Mouse (Mus musculus): ENCODE data around the gene Cbx7. TPM values are rescaled to one million over a fixed set of nuclear protein-coding genes. Genes with fewer than 3 reads are reported as not detected.

Gene Cbx7
- polyA plus RNA-seq, 1 experiment from 2014 or later = 1.5 TPM

- no peak for ATAC-seq (ENCODE audit: extremely low read depth, insufficient number of reproducible peaks, low FRiP score, low TSS enrichment)
- 1% methylated on average over 56 of the region's 56 CpGs for WGBS
- H3K27me3 ChIP-seq (replicated peaks) = peaks cover 81% of the 10 kb centered on the region
These were observed 41.0 kb upstream of the Cbx7 start for GRCm38 (mm10) chr15:80011778-80012526.

GRCm38 (mm10) chr15:80011194-80011593, 40.3 kb upstream of the Cbx7 start:
- no peak for ATAC-seq (ENCODE audit: extremely low read depth, insufficient number of reproducible peaks, low FRiP score, low TSS enrichment)
- no peak overlapping the region for H3K27ac ChIP-seq (replicated peaks)
- H3K4me3 ChIP-seq = peak overlapping the region; percentile 67
- WGBS = 30% methylated on average over 6 of the region's 6 CpGs
- H3K9ac ChIP-seq = 0 out of 2 replicates have a peak overlapping the region, but pooled peaks have one; percentile 20
- H3K4me1 ChIP-seq = peaks cover 52% of the 10 kb centered on the region
- H3K36me3 ChIP-seq = no peaks in the 10 kb centered on the region
- no peaks in the 10 kb centered on the region for H3K9me3 ChIP-seq
- peaks cover 78% of the 10 kb centered on the region for H3K27me3 ChIP-seq (replicated peaks)
- peak overlapping the region; percentile 96 for H3K4me2 ChIP-seq

More at GRCm38 (mm10) chr15:80011778-80012526, 41.0 kb upstream of the Cbx7 start:
- Histone ChIP-seq H3K4me1 (peaks cover 45% of the 10 kb centered on the region), H3K27ac (replicated peaks) (0 out of 2 replicates have a peak overlapping the region, but pooled peaks have one; percentile 10), H3K4me2 (peak overlapping the region; percentile 96), H3K9me3 (no peaks in the 10 kb centered on the region), H3K4me3 (peak overlapping the region; percentile 67), H3K36me3 (no peaks in the 10 kb centered on the region), H3K9ac (peak overlapping the region; percentile 85)

- Histone ChIP-seq H3K4me1 (peaks cover 58% of the 10 kb centered on the region), H3K9me3 (no peaks in the 10 kb centered on the region), H3K9ac (0 out of 2 replicates have a peak overlapping the region, but pooled peaks have one; percentile 40), H3K27ac (replicated peaks) (no peak overlapping the region), H3K27me3 (replicated peaks) (peaks cover 68% of the 10 kb centered on the region), H3K4me3 (peak overlapping the region; percentile 11), H3K36me3 (no peaks in the 10 kb centered on the region), H3K4me2 (peak overlapping the region; percentile 96)
- no peak for ATAC-seq (ENCODE audit: extremely low read depth, insufficient number of reproducible peaks, low FRiP score, low TSS enrichment)
- 33% methylated on average over 7 of the region's 7 CpGs for WGBS
These were observed 39.3 kb upstream of the Cbx7 start for GRCm38 (mm10) chr15:80010182-80010558.

GRCm38 (mm10) chr15:80009421-80010181, 38.7 kb upstream of the Cbx7 start:
- Histone ChIP-seq H3K9ac (no peak overlapping the region), H3K4me3 (no peak overlapping the region), H3K4me2 (no peak overlapping the region), H3K36me3 (no peaks in the 10 kb centered on the region), H3K27me3 (replicated peaks) (peaks cover 62% of the 10 kb centered on the region), H3K27ac (replicated peaks) (no peak overlapping the region), H3K4me1 (peaks cover 58% of the 10 kb centered on the region), H3K9me3 (no peaks in the 10 kb centered on the region)
- ATAC-seq (ENCODE audit: extremely low read depth, insufficient number of reproducible peaks, low FRiP score, low TSS enrichment) = no peak
- 54% methylated on average over 12 of the region's 12 CpGs for WGBS

GRCm38 (mm10) chr15:80008461-80008860, 37.5 kb upstream of the Cbx7 start:
- H3K4me3 ChIP-seq = no peak overlapping the region
- no peak overlapping the region for H3K9ac ChIP-seq
- H3K36me3 ChIP-seq = no peaks in the 10 kb centered on the region
- H3K4me2 ChIP-seq = no peak overlapping the region
- H3K9me3 ChIP-seq = no peaks in the 10 kb centered on the region
- WGBS = 78% methylated on average over 6 of the region's 6 CpGs
- ATAC-seq (ENCODE audit: extremely low read depth, insufficient number of reproducible peaks, low FRiP score, low TSS enrichment) = no peak
- peaks cover 58% of the 10 kb centered on the region for H3K4me1 ChIP-seq
- no peak overlapping the region for H3K27ac ChIP-seq (replicated peaks)
- peaks cover 51% of the 10 kb centered on the region for H3K27me3 ChIP-seq (replicated peaks)

GRCm38 (mm10) chr15:80006156-80006555, 35.2 kb upstream of the Cbx7 start:
- H3K4me1 ChIP-seq = peaks cover 45% of the 10 kb centered on the region
- 0 out of 2 replicates have a peak, but pooled peaks have one; percentile 17 for ATAC-seq (ENCODE audit: extremely low read depth, insufficient number of reproducible peaks, low FRiP score, low TSS enrichment)
- H3K27ac ChIP-seq (replicated peaks) = peak overlapping the region; percentile 75
- peak overlapping the region; percentile 62 for H3K9ac ChIP-seq
- no peaks in the 10 kb centered on the region for H3K9me3 ChIP-seq
- no peaks in the 10 kb centered on the region for H3K36me3 ChIP-seq
- peak overlapping the region; percentile 46 for H3K4me2 ChIP-seq
- peaks cover 28% of the 10 kb centered on the region for H3K27me3 ChIP-seq (replicated peaks)
- no peak overlapping the region for H3K4me3 ChIP-seq
- WGBS = 17% methylated on average over 7 of the region's 7 CpGs

- Histone ChIP-seq H3K27me3 (replicated peaks) (peaks cover 21% of the 10 kb centered on the region), H3K36me3 (no peaks in the 10 kb centered on the region), H3K27ac (replicated peaks) (peak overlapping the region; percentile 75), H3K9me3 (no peaks in the 10 kb centered on the region), H3K9ac (peak overlapping the region; percentile 62), H3K4me3 (no peak overlapping the region), H3K4me2 (peak overlapping the region; percentile 46), H3K4me1 (peaks cover 52% of the 10 kb centered on the region)
- WGBS = 59% methylated on average over 10 of the region's 10 CpGs
- ATAC-seq (ENCODE audit: extremely low read depth, insufficient number of reproducible peaks, low FRiP score, low TSS enrichment) = no peak
These were observed 34.5 kb upstream of the Cbx7 start for GRCm38 (mm10) chr15:80005436-80005835.

- Histone ChIP-seq H3K27me3 (replicated peaks) (peaks cover 14% of the 10 kb centered on the region), H3K27ac (replicated peaks) (peak overlapping the region; percentile 75), H3K9ac (peak overlapping the region; percentile 50), H3K36me3 (no peaks in the 10 kb centered on the region), H3K4me3 (no peak overlapping the region), H3K4me2 (peak overlapping the region; percentile 10), H3K9me3 (no peaks in the 10 kb centered on the region), H3K4me1 (peaks cover 52% of the 10 kb centered on the region)
- no peak for ATAC-seq (ENCODE audit: extremely low read depth, insufficient number of reproducible peaks, low FRiP score, low TSS enrichment)
- WGBS = 28% methylated on average over 14 of the region's 14 CpGs
These were observed 33.9 kb upstream of the Cbx7 start for GRCm38 (mm10) chr15:80004644-80005340.

- Histone ChIP-seq H3K27ac (replicated peaks) (peak overlapping the region; percentile 75), H3K4me3 (no peak overlapping the region), H3K4me2 (no peak overlapping the region), H3K4me1 (peaks cover 52% of the 10 kb centered on the region), H3K9me3 (no peaks in the 10 kb centered on the region), H3K9ac (no peak overlapping the region), H3K27me3 (replicated peaks) (peaks cover 4% of the 10 kb centered on the region), H3K36me3 (no peaks in the 10 kb centered on the region)
- 35% methylated on average over 2 of the region's 2 CpGs for WGBS
- no peak for ATAC-seq (ENCODE audit: extremely low read depth, insufficient number of reproducible peaks, low FRiP score, low TSS enrichment)
These were observed 32.7 kb upstream of the Cbx7 start for GRCm38 (mm10) chr15:80003581-80003980.

- no peak overlapping the region for H3K4me2 ChIP-seq
- H3K4me1 ChIP-seq = peaks cover 52% of the 10 kb centered on the region
- ATAC-seq (ENCODE audit: extremely low read depth, insufficient number of reproducible peaks, low FRiP score, low TSS enrichment) = no peak
- no peaks in the 10 kb centered on the region for H3K9me3 ChIP-seq
- WGBS = 89% methylated on average over 23 of the region's 23 CpGs
- H3K27ac ChIP-seq (replicated peaks) = no peak overlapping the region
- H3K9ac ChIP-seq = no peak overlapping the region
- H3K36me3 ChIP-seq = 0 out of 2 replicates have a peak, but pooled peaks cover 4% of the 10 kb centered on the region
- no peak overlapping the region for H3K4me3 ChIP-seq
- peaks cover 7% of the 10 kb centered on the region; the same call in 1 of the 2 replicates for H3K27me3 ChIP-seq (replicated peaks)
These were observed 30.7 kb upstream of the Cbx7 start for GRCm38 (mm10) chr15:80001601-80002000.

- H3K4me3 ChIP-seq = no peak overlapping the region
- H3K4me2 ChIP-seq = no peak overlapping the region
- no peak for ATAC-seq (ENCODE audit: extremely low read depth, insufficient number of reproducible peaks, low FRiP score, low TSS enrichment)
- H3K4me1 ChIP-seq = peaks cover 43% of the 10 kb centered on the region
- H3K36me3 ChIP-seq = 0 out of 2 replicates have a peak, but pooled peaks cover 5% of the 10 kb centered on the region
- WGBS = 24% methylated on average over 8 of the region's 8 CpGs
- no peak overlapping the region for H3K27ac ChIP-seq (replicated peaks)
- no peak overlapping the region for H3K9ac ChIP-seq
- H3K27me3 ChIP-seq (replicated peaks) = peaks cover 10% of the 10 kb centered on the region; the same call in 1 of the 2 replicates
- H3K9me3 ChIP-seq = no peaks in the 10 kb centered on the region
These were observed 29.8 kb upstream of the Cbx7 start for GRCm38 (mm10) chr15:80000694-80001093.
